Mouse (Mus musculus) heart, embryonic 16.5 days (tissue): ENCODE results near the gene Ccdc159. TPM values are rescaled to one million over a fixed set of nuclear protein-coding genes. Genes with fewer than 3 reads are reported as not detected.

ENCODE experiments used
- ATAC-seq: fragments of 200-750 bp; cut with Nextera tagmentation; replicated peaks from 2 replicates; pipeline ENCODE4 v1.8.0; 2017; ENCODE audit warnings: moderate number of reproducible peaks; ENCODE audit not compliant: insufficient read depth, low FRiP score; ENCODE audit errors: extremely low read depth
- H3K27ac ChIP-seq: fragments of 300-500 bp; sonication (generic); 2 replicates; pipeline ENCODE4 v1.5.1; 2014; ENCODE audit warnings: mild to moderate bottlenecking, low read length, control low read depth, moderate library complexity
- H3K27me3 ChIP-seq: fragments of 300-500 bp; sonication (generic); 2 replicates; pipeline ENCODE4 v1.6.1; 2014; ENCODE audit warnings: low read length, mixed read lengths; ENCODE audit not compliant: control insufficient read depth, insufficient read depth
- H3K36me3 ChIP-seq: fragments of 300-500 bp; sonication (generic); 2 replicates; pipeline ENCODE4 v1.6.1; 2014; ENCODE audit not compliant: control insufficient read depth, insufficient read depth
- H3K4me1 ChIP-seq: fragments of 300-500 bp; sonication (generic); 2 replicates; pipeline ENCODE4 v1.6.1; 2014; ENCODE audit warnings: low read length, mixed read lengths; ENCODE audit not compliant: control insufficient read depth, insufficient read depth
- H3K4me2 ChIP-seq: fragments of 300-500 bp; sonication (generic); 2 replicates; pipeline ENCODE4 v1.6.1; 2014; ENCODE audit warnings: low read depth, mild to moderate bottlenecking, control low read depth, low read length
- H3K4me3 ChIP-seq: fragments of 300-500 bp; sonication (generic); 2 replicates; pipeline ENCODE4 v1.5.1; 2014; ENCODE audit warnings: mild to moderate bottlenecking, control low read depth, low read length
- H3K9ac ChIP-seq: fragments of 300-500 bp; sonication (generic); 2 replicates; pipeline ENCODE4 v1.6.1; 2014; ENCODE audit warnings: low read length, control low read depth
- H3K9me3 ChIP-seq: fragments of 300-500 bp; sonication (generic); replicated peaks from 2 replicates; pipeline ENCODE4 v1.6.1; 2016; ENCODE audit warnings: low read length; ENCODE audit not compliant: control insufficient read depth
- WGBS: fragments of 180-500 bp; shearing (Covaris S2); extraction: QIAGEN DNeasy Blood & Tissue Kit; methylation state at CpG from one replicate; pipeline ENCODE4 v1.1.7; 2014; 5-methylcytosine and 5-hydroxymethylcytosine counted together
- polyA plus RNA-seq: library from polyadenylated mRNA; unstranded; fragments of >200 nt; fragmentation: Nextera tagmentation; extraction: Ambion mirVana; gene quantifications from 2 replicates; pipeline ENCODE4 v1.2.1, GENCODE M21; 2015

Gene Ccdc159
- polyA plus RNA-seq, 1 experiment from 2014 or later = 2.3 TPM

DNA sequence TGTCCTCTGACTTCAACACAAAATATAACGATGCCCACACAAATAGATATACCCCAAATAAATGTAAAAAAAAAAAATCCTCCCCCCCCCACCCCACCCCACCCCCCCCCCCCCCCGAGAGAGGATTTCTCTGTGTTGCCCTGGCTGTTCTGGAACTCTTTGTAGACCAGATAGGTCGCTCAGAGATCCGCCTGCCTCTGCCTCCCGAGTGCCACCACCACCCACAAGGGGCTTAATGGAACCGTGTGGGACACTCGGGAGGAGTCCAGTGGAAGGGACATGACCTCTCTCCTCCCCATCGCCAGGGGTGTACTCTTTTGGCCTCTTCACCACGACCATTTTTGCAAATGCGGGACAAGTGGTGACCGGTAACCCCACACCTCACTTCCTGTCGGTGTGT, 15.8 kb downstream of the Ccdc159 start:
- H3K4me2 ChIP-seq = no peak overlapping the region
- ATAC-seq = no peak
- 59% methylated on average over 12 of the region's 12 CpGs for WGBS
- no peaks in the 10 kb centered on the region for H3K36me3 ChIP-seq
- no peaks in the 10 kb centered on the region for H3K4me1 ChIP-seq
- no peaks in the 10 kb centered on the region for H3K9me3 ChIP-seq
- no peak overlapping the region for H3K4me3 ChIP-seq
- peaks cover 11% of the 10 kb centered on the region for H3K27me3 ChIP-seq
- no peak overlapping the region for H3K9ac ChIP-seq
- H3K27ac ChIP-seq = no peak overlapping the region

DNA sequence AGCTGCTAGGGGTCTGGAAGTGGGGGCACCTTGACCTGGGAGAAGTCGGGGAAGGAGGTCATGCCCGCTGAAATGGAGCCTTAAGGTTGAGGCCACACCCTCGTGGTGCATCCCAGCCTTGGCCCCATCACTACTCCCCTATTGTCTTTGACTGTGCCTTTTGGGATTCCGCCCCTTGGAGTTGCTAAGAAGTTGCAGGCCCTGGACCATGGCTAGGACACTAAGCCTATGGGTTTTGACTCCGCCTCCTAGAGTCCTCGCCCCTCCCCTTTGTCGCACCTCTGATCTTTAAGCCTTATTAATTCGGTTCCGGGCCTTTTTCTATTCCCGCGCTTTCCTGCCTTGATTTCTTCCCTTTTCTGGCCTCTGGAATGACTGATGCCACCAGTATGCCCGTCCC, 16.4 kb downstream of the Ccdc159 start:
- no peak for ATAC-seq
- H3K4me3 ChIP-seq = no peak overlapping the region
- 39% methylated on average over 12 of the region's 12 CpGs for WGBS
- no peaks in the 10 kb centered on the region for H3K36me3 ChIP-seq
- H3K27ac ChIP-seq = no peak overlapping the region
- no peak overlapping the region for H3K9ac ChIP-seq
- H3K27me3 ChIP-seq = peaks cover 15% of the 10 kb centered on the region
- H3K9me3 ChIP-seq = no peaks in the 10 kb centered on the region
- no peaks in the 10 kb centered on the region for H3K4me1 ChIP-seq
- H3K4me2 ChIP-seq = no peak overlapping the region

DNA sequence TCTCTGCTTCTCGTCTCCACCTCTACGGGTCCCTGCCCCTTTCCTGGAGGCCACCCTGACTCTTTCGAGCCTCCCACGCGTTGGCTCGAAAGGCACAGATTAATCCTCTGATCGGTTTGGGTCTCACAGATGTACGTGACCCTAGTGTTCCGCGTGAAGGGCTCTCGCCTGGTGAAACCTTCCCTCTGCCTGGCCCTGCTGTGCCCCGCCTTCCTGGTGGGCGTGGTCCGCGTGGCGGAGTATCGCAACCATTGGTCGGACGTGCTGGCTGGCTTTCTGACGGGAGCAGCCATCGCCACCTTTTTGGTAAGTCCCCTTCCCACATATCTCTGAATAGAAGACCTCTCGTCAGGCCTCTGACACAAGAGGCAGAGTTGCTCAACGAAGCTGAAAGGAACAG, 17.0 kb downstream of the Ccdc159 start:
- Histone ChIP-seq H3K27me3 (peaks cover 15% of the 10 kb centered on the region), H3K4me3 (no peak overlapping the region; the same call in 1 of the 2 replicates), H3K36me3 (no peaks in the 10 kb centered on the region), H3K9ac (no peak overlapping the region), H3K9me3 (no peaks in the 10 kb centered on the region), H3K4me1 (no peaks in the 10 kb centered on the region), H3K27ac (no peak overlapping the region), H3K4me2 (peak overlapping the region; percentile 13; the same call in 1 of the 2 replicates)
- 15% methylated on average over 23 of the region's 23 CpGs for WGBS
- ATAC-seq = no peak; the same call in 1 of the 2 replicates

DNA sequence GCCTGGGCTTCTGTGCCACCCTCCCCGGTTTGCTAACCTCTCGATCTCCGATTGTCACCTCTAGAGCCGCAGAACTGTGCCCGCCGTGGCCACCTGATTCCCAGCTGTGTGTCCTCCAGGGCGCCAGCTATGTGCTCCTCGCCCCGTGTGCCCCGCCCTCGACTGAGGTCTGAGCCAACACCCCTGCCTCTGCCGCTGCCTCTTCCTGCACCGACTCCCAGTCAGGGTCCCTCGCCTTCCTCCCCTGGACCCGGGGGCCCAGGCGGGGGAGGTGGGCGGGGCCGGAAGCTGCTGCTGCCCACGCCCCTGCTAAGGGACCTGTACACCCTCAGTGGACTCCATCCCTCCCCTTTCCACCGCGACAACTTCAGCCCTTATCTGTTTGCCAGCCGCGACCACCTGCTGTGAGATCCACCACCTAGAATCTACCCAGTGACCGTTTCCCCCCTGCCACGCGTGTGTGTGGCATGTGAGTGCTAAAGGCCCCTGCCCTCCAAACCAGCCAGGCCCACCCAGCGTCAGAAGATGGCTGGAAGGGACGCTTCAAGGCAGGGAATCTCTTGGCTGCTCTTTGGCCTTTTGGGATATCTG, 20.4 kb downstream of the Ccdc159 start:
- no peak for ATAC-seq
- Histone ChIP-seq H3K4me1 (no peaks in the 10 kb centered on the region), H3K9ac (no peak overlapping the region), H3K9me3 (no peaks in the 10 kb centered on the region), H3K4me2 (peak overlapping the region; percentile 17; the same call in 1 of the 2 replicates), H3K36me3 (no peaks in the 10 kb centered on the region), H3K27me3 (peaks cover 15% of the 10 kb centered on the region), H3K27ac (no peak overlapping the region), H3K4me3 (no peak overlapping the region)
- 5% methylated on average over 28 of the region's 28 CpGs for WGBS

DNA sequence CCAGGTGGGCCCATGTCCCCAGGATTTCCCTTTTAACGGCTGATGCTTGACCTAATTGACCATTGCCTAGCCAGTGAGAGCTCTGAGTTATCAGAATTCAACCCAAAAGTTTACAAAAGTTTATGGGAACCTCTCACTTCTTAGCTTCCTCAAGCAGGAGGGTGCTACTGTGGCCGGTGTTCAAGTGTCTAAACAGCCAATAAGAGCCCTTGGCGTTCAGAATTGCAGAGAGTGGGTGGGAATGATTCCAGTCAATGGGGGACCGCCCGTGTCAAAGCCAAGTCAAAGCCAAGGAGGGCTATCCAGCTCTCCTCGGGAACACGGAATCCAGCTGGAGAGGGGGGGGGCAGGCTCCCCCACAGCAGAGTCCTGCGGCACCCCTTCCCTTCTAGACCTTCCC, 20.9 kb downstream of the Ccdc159 start:
- 47% methylated on average over 8 of the region's 8 CpGs for WGBS
- H3K27ac ChIP-seq = no peak overlapping the region
- no peak overlapping the region for H3K9ac ChIP-seq
- no peak overlapping the region for H3K4me2 ChIP-seq
- H3K9me3 ChIP-seq = no peaks in the 10 kb centered on the region
- no peak for ATAC-seq
- peaks cover 15% of the 10 kb centered on the region for H3K27me3 ChIP-seq
- no peaks in the 10 kb centered on the region for H3K36me3 ChIP-seq
- no peak overlapping the region for H3K4me3 ChIP-seq
- no peaks in the 10 kb centered on the region for H3K4me1 ChIP-seq

DNA sequence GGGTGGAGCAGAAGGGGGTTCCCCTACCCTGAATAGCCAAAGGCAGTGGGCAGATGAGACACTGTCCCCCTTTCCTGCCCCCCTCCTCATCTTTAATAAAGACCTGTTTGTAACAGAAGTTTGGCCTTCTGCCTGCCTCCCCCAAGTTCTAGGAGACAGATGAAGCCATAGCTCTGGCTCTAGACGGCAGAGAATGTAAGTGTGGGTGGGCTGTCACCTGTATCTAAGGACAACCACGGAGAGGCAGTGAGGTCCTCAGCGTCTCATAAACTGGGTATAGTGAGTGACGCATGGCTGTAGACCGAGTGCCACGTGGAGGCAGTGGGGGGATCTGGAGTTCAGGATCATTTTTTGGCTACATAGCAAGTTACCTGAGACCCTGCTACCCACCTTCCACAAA, 21.5 kb downstream of the Ccdc159 start:
- H3K4me1 ChIP-seq = no peaks in the 10 kb centered on the region
- no peak overlapping the region for H3K4me2 ChIP-seq
- H3K36me3 ChIP-seq = no peaks in the 10 kb centered on the region
- WGBS = 60% methylated on average over 6 of the region's 6 CpGs
- H3K9me3 ChIP-seq = no peaks in the 10 kb centered on the region
- H3K4me3 ChIP-seq = no peak overlapping the region
- no peak for ATAC-seq
- H3K9ac ChIP-seq = no peak overlapping the region
- H3K27me3 ChIP-seq = peaks cover 15% of the 10 kb centered on the region
- H3K27ac ChIP-seq = no peak overlapping the region

DNA sequence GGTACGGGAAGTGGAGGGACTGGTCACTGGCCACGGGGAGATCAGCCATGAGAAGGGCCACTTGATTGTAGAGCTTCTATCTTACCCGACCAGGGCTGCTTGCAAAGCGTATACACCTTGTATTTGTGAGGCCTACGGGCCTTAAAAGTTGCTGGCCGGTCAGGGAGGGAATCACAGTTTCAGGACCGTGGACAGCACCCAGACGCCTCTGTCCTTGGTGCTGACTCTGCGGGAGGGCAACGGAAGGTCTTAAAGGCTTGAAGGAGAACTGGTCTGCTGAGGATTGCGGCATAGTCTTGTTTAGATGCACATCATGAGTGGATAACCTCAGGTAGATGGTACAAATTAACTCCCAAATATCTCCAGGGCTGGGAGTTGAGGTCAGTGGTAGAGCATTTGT, 23.1 kb downstream of the Ccdc159 start:
- Histone ChIP-seq H3K4me3 (no peak overlapping the region), H3K9ac (no peak overlapping the region), H3K4me2 (no peak overlapping the region), H3K4me1 (no peaks in the 10 kb centered on the region), H3K27me3 (peaks cover 12% of the 10 kb centered on the region), H3K36me3 (no peaks in the 10 kb centered on the region), H3K27ac (no peak overlapping the region), H3K9me3 (no peaks in the 10 kb centered on the region)
- 14% methylated on average over 11 of the region's 11 CpGs for WGBS
- no peak for ATAC-seq

DNA sequence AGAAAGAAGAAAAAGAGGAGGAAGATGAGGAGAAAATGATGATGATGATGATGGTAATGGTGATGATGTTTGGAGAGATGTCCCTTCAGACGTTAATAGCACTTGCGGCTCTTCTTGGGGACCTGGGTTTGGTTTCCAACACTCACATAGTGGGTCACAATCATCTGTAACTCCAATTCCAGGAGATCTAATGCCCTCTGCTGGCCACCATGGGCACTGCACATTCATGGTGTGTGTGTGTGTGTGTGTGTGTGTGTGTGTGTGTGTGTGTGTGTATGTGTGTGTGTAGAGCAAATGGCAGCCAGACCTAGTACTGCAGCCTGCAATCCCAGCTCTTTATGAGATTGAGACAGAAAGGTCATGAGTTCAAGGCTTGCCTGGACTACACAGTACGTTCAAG, 24.7 kb downstream of the Ccdc159 start:
- Histone ChIP-seq H3K4me2 (no peak overlapping the region), H3K4me3 (no peak overlapping the region), H3K9ac (no peak overlapping the region), H3K27me3 (peaks cover 9% of the 10 kb centered on the region), H3K36me3 (no peaks in the 10 kb centered on the region), H3K27ac (no peak overlapping the region), H3K9me3 (no peaks in the 10 kb centered on the region), H3K4me1 (peaks cover 4% of the 10 kb centered on the region)
- no peak for ATAC-seq
- WGBS = 61% methylated on average over 3 of the region's 3 CpGs

DNA sequence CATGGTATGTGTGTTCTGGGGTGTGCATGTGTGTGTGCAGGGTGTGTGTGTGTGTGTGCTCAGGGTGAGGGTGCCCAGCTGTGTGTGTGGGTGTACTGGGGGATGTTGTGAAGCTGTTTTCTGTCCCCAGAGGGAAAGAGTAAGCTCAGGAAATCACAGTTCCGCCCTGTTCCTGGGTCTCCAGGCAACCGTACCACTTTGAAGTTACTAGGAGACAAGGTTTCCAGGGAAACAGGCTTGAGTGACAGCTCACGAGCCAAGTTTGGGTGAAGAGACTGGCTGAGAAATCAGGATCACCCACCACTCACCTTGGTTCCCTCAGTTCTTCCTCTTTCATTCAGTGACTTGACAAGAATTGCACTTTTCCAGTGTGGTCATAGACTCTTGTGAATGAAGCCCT, 26.3 kb downstream of the Ccdc159 start:
- H3K4me2 ChIP-seq = no peak overlapping the region
- no peaks in the 10 kb centered on the region for H3K9me3 ChIP-seq
- no peaks in the 10 kb centered on the region for H3K36me3 ChIP-seq
- peaks cover 4% of the 10 kb centered on the region for H3K4me1 ChIP-seq
- no peak overlapping the region for H3K4me3 ChIP-seq
- no peak overlapping the region for H3K27ac ChIP-seq
- no peak for ATAC-seq
- WGBS = 10% methylated on average over 3 of the region's 3 CpGs
- no peaks in the 10 kb centered on the region; the same call in 1 of the 2 replicates for H3K27me3 ChIP-seq
- no peak overlapping the region for H3K9ac ChIP-seq
